Mouse (Mus musculus) forebrain, embryonic 12.5 days (tissue): Measurements from ENCODE around the gene Adnp. TPM values are rescaled to one million over a fixed set of nuclear protein-coding genes. Genes with fewer than 3 reads are reported as not detected.
A peak's percentile ranks its signal among the peaks of the same experiment; 100 is the strongest.

Source experiments
- ATAC-seq: fragments of 200-750 bp; cut with Nextera tagmentation; 2 replicates; pipeline ENCODE4 v1.8.0; 2017; ENCODE audit warnings: moderate TSS enrichment; ENCODE audit not compliant: low FRiP score
- H3K27ac ChIP-seq: fragments of 300-500 bp; sonication (generic); 2 replicates; pipeline ENCODE4 v1.5.1; 2016; ENCODE audit warnings: mild to moderate bottlenecking
- H3K27me3 ChIP-seq: fragments of 300-500 bp; sonication (generic); 2 replicates; pipeline ENCODE4 v1.6.1; 2016; ENCODE audit warnings: mild to moderate bottlenecking
- H3K36me3 ChIP-seq: fragments of 300-500 bp; sonication (generic); replicated peaks from 2 replicates; pipeline ENCODE4 v1.6.1; 2016; ENCODE audit warnings: mild to moderate bottlenecking
- H3K4me1 ChIP-seq: fragments of 300-500 bp; sonication (generic); 2 replicates; pipeline ENCODE4 v1.6.1; 2016
- H3K4me2 ChIP-seq: fragments of 300-500 bp; sonication (generic); 2 replicates; pipeline ENCODE4 v1.6.1; 2016; ENCODE audit warnings: mild to moderate bottlenecking, moderate library complexity
- H3K4me3 ChIP-seq: fragments of 300-500 bp; sonication (generic); replicated peaks from 2 replicates; pipeline ENCODE4 v1.5.1; 2016; ENCODE audit warnings: mild to moderate bottlenecking
- H3K9ac ChIP-seq: fragments of 300-500 bp; sonication (generic); 2 replicates; pipeline ENCODE4 v1.6.1; 2016; ENCODE audit warnings: mild to moderate bottlenecking
- H3K9me3 ChIP-seq: fragments of 300-500 bp; sonication (generic); 2 replicates; pipeline ENCODE4 v1.6.1; 2016
- WGBS: fragments of 180-500 bp; shearing (Covaris S2); methylation state at CpG from one replicate; pipeline ENCODE4 v1.1.7; 2016; 5-methylcytosine and 5-hydroxymethylcytosine counted together
- polyA plus RNA-seq: library from polyadenylated mRNA; unstranded; fragments of >200 nt; fragmentation: Nextera tagmentation; extraction: Ambion mirVana; gene quantifications from 2 replicates; pipeline ENCODE4 v1.2.1, GENCODE M21; 2016

Adnp gene
- polyA plus RNA-seq, 1 experiment from 2014 or later: 10.8 TPM

DNA sequence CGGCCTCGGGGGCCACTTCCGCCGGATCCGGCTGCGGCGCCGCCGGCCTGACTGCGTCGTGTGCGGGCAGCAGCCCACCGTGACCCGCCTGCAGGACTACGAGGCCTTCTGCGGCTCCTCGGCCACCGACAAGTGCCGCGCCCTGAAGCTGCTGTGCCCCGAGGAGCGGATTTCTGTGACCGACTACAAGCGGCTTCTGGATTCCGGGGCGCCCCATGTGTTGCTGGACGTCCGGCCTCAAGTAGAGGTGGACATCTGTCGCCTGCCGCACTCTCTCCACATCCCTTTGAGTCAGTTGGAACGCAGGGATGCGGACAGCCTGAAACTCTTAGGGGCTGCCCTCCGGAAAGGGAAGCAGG, 24.5 kb upstream of the Adnp start:
- no peaks in the 10 kb centered on the region for H3K27me3 ChIP-seq
- peaks cover 36% of the 10 kb centered on the region for H3K4me1 ChIP-seq
- 69% methylated on average over 26 of the region's 33 CpGs for WGBS
- H3K27ac ChIP-seq: no peak overlapping the region
- peak overlapping the region; percentile 95 for H3K9ac ChIP-seq
- H3K4me3 ChIP-seq: peak overlapping the region; percentile 100
- H3K36me3 ChIP-seq: peaks cover 21% of the 10 kb centered on the region
- H3K9me3 ChIP-seq: no peaks in the 10 kb centered on the region
- ATAC-seq: no peak
- H3K4me2 ChIP-seq: peak overlapping the region; percentile 98

DNA sequence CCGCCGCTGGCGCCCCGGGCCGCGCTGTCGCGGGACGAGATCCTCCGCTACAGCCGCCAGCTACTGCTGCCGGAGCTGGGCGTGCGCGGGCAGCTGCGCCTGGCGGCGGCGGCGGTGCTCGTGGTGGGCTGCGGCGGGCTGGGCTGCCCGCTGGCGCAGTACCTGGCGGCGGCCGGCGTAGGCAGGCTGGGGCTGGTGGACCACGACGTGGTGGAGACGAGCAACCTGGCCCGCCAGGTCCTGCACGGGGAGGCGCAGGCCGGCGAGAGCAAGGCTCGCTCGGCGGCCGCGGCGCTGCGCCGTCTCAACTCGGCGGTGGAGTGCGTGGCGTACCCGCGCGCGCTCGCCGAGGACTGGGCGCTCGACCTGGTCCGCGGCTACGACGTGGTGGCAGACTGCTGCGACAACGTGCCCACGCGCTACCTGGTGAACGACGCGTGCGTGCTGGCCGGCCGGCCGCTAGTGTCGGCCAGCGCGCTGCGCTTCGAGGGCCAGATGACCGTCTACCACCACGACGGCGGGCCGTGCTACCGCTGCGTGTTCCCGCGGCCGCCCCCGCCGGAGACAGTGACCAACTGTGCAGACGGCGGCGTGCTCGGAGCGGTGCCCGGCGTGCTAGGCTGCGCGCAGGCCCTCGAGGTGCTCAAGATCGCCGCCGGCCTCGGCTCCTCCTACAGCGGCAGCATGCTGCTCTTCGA, 24.0 kb upstream of the Adnp start:
- Histone ChIP-seq H3K9ac (peak overlapping the region; percentile 95), H3K27ac (peak overlapping the region; percentile 85), H3K4me1 (peaks cover 36% of the 10 kb centered on the region), H3K4me3 (peak overlapping the region; percentile 100), H3K27me3 (no peaks in the 10 kb centered on the region), H3K9me3 (no peaks in the 10 kb centered on the region), H3K4me2 (peak overlapping the region; percentile 98), H3K36me3 (peaks cover 26% of the 10 kb centered on the region)
- peak; percentile 62 for ATAC-seq
- WGBS: 2% methylated on average over 82 of the region's 105 CpGs

DNA sequence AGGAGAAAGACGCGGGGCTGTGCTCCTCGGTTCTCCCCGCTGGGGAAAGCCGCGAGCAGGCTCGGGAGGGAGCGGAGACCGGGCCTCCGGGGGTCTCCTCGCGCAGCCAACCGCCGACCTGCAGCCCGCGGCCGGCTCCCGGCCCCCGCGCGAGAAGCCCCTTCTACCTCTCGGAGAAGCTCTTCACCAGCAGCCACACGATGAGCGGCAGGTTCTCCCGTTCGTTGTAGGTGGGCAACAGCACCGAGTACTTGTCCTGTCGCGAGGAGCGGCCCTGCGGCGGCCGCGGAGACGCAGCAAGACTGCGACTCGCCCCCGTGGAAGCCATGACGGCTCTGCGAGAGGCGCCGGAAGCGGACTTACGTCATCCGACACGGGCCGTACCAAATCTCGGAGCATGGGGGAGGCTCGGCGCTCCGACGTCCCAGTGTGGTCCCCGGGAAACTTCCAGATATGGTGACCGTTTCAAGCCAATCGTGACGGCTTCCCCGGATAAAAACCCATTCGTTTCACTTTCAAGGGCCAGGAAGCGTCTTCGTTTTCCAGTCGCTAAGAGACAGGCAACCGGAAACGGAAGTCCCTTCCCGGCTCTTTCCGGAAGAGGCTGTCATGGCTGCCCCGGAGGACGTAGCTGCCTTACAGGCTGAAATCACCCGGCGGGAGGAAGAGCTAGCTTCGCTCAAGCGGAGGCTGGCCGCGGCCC, 23.3 kb upstream of the Adnp start, which contains the start of the genes Gm20716, Dpm1 and Mocs3:
Gene Gm20716 (minus strand): TSS at position 339 of the 703 bp plus-strand sequence.
Gene Dpm1 (minus strand): TSS at position 566 of the 703 bp plus-strand sequence.
Gene Mocs3 (plus strand): TSS at position 597 of the 703 bp plus-strand sequence.
- Histone ChIP-seq H3K27me3 (no peaks in the 10 kb centered on the region), H3K9me3 (no peaks in the 10 kb centered on the region), H3K9ac (peak within 1 kb of the TSS; percentile 95), H3K4me1 (peaks cover 36% of the 10 kb centered on the region), H3K27ac (peak within 1 kb of the TSS; percentile 85), H3K4me2 (peak within 1 kb of the TSS; percentile 98), H3K4me3 (peak within 1 kb of the TSS; percentile 100), H3K36me3 (peaks cover 33% of the 10 kb centered on the region)
- under 1% methylated on average over 69 of the region's 73 CpGs for WGBS
- ATAC-seq: peak; percentile 88

DNA sequence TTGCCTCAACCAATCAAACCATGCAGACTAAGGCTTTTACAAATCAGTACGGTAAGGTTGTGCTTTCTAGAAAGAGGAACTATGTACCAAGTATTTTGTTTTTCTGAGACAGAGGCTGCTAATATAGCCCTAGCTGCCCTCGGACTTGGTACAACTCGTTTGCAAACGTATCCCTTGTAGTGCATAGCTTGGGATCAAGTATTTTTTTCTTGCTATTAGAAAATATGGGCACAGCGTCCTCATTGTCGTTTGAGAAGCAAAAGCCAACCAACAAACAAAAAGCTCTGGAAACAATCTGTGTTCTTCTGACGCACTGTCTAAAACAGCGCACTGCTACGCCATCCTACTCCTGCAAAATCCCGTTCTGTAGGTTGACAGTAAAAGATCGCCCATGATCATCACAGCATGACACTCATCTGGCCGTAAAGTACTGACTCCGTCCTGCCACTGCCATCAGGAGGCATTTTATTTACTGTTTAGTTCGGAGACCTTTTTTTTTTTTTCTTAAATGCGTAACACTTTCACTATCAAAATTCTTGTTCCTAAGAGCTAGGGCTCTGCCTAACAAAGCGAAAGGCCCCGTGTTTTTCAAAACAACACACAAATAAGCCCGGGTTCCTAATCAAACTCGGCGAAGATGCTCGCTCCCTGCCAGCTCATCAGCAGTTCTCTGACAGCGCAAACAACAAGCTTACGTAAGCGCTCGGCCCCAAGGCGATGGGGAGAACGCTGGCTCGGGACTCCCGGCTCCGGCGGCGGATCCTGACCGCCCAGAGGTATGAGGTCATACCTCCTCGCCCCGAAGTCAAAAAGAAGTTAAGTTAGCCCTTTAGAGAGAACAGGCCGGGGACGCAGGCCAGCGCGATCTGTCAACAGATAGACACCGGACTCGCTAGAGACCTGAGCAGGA, 22.5 kb upstream of the Adnp start:
- ATAC-seq: peak; percentile 25
- H3K4me2 ChIP-seq: peak overlapping the region; percentile 98
- no peak overlapping the region for H3K27ac ChIP-seq
- H3K4me1 ChIP-seq: peaks cover 36% of the 10 kb centered on the region
- H3K9ac ChIP-seq: peak overlapping the region; percentile 95
- H3K9me3 ChIP-seq: no peaks in the 10 kb centered on the region
- peak overlapping the region; percentile 100 for H3K4me3 ChIP-seq
- WGBS: 22% methylated on average over 41 of the region's 41 CpGs
- no peaks in the 10 kb centered on the region for H3K27me3 ChIP-seq
- peaks cover 37% of the 10 kb centered on the region for H3K36me3 ChIP-seq

DNA sequence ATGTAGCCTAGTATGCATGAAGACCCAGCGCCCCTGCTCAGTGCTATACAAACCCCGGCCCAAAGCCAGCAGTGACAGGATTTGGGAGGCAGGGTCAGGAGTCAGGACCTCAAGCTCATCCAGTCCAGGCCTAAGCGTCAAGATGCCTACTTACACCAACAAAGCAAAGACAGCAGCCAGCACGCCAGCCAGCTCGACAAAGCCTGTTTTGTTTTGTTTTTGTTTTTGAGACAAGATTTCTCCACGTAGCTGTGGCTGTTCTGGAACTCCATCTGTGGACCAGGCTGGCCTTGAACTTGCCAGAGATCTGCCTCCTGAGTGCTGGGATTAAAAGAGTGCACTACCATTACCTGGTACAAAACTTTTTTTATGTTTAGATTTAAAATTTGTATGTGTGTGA, 16.4 kb upstream of the Adnp start:
- H3K36me3 ChIP-seq: peaks cover 77% of the 10 kb centered on the region
- WGBS: 92% methylated on average over 6 of the region's 6 CpGs
- no peak overlapping the region for H3K4me3 ChIP-seq
- H3K27ac ChIP-seq: no peak overlapping the region
- H3K9ac ChIP-seq: no peak overlapping the region
- H3K4me2 ChIP-seq: no peak overlapping the region
- H3K9me3 ChIP-seq: no peaks in the 10 kb centered on the region
- no peak for ATAC-seq
- peaks cover 8% of the 10 kb centered on the region for H3K4me1 ChIP-seq
- H3K27me3 ChIP-seq: no peaks in the 10 kb centered on the region

DNA sequence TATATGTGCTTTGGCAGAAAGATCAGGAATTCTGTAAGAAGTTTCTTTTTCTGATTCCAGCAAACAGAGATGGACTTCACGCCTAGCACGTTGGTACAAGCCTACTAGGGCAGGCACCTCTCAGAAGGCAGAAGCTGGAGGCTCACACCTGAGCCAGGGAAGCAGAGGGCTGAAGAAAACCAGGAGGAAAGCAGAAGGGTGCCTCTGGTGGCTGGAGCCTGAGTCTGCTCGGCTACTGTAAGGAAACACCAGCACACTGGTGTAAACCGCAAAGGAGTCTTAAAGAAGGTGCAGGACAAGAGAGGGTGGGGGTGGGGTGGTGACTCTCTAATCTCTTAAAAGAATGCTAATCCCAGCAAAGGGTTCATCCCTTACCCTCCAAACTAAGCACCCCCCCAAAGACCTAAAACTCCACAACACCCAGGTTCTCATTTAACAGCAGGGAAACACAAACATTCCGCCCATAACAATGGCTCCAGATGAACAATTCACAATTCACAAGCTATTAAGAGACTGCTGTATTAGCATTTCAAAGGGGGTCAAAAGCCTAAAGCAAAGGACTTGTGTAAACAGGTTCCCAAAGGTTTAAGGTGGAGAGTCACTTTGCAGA, 7.0 kb upstream of the Adnp start:
- Histone ChIP-seq H3K4me1 (no peaks in the 10 kb centered on the region), H3K9me3 (no peaks in the 10 kb centered on the region), H3K27ac (no peak overlapping the region), H3K4me2 (no peak overlapping the region), H3K4me3 (no peak overlapping the region), H3K36me3 (peaks cover 86% of the 10 kb centered on the region), H3K9ac (no peak overlapping the region), H3K27me3 (no peaks in the 10 kb centered on the region)
- WGBS: 40% methylated on average over 5 of the region's 5 CpGs
- ATAC-seq: no peak

DNA sequence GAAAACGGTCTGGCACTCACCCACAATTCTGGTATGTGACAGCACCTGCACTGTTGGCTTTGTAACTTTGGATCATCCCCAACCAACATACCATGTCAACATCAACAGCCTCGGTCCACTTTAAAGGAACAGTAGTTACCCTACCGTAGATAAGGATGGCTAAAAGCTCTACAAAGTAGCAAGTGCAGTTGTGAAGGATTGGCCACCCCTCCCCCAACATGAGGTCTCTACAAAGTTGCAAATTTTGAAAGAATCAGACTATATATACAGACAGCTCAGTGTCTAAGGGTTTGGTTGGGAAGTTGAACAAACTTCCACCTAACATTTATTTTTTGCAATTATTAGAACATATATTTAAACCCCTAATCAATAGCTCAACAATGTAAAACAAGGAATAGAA, 971 bp upstream of the Adnp start:
- 97% methylated on average over 3 of the region's 3 CpGs for WGBS
- H3K4me2 ChIP-seq: no peak overlapping the region
- no peaks in the 10 kb centered on the region for H3K27me3 ChIP-seq
- peaks cover 60% of the 10 kb centered on the region for H3K36me3 ChIP-seq
- 0 out of 2 replicates have a peak, but pooled peaks have one; percentile 0 for ATAC-seq
- no peak overlapping the region for H3K4me3 ChIP-seq
- H3K9me3 ChIP-seq: no peaks in the 10 kb centered on the region
- H3K27ac ChIP-seq: peak overlapping the region; percentile 99
- no peak overlapping the region for H3K9ac ChIP-seq
- peaks cover 18% of the 10 kb centered on the region for H3K4me1 ChIP-seq

DNA sequence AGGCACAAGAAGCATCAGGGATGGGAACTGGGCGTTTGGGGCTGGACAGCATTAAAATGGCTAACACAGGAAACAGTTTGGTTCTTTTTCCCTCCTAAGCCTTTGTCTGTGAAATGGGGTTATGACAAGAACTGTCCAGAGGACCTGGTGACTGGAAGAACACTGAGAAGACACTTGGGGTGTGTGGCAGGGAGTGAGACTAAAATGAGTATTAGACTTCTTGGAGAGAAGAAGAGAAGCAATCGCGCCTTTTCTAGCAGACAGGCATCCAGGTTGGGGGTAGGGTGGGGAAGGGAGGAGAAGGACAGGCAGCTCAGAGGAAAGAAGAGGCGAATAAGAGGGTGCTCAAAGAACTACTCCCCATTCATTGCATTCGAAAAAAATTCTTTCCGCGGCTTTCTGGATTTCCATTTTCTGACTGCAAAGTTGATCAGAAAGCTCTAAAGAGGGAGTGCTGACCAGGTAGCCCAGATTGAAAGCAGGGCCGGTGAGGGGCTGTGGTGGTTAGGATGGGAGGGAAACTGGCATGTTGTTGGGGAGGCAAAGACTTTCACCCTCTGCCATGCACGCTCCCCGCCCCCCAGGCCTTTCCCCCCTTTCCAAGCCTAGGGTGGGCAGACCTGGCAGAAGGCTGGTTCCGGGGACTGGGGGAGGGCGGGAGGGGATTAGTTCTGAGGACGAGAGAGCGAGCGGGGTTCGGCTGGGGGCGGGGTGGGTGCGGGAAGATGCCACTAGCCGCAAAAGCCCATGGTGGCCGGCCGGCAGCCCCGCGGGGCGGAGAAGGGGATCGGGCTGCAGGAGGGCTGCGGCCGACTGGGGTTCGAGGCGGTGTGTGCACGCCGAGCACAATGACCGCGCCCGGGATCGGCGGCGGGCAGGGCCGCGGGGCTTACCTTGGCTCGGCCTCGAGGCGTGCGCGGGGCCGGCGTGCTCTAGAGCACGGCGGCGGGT, 956 bp downstream of the Adnp start:
- under 1% methylated on average over 29 of the region's 49 CpGs for WGBS
- H3K4me2 ChIP-seq: peak overlapping the region; percentile 75
- peak; percentile 28 for ATAC-seq
- peak overlapping the region; percentile 100 for H3K9ac ChIP-seq
- H3K4me3 ChIP-seq: peak overlapping the region; percentile 99
- H3K27me3 ChIP-seq: no peaks in the 10 kb centered on the region
- H3K36me3 ChIP-seq: peaks cover 46% of the 10 kb centered on the region
- H3K9me3 ChIP-seq: no peaks in the 10 kb centered on the region
- H3K27ac ChIP-seq: peak overlapping the region; percentile 99
- H3K4me1 ChIP-seq: peaks cover 23% of the 10 kb centered on the region

DNA sequence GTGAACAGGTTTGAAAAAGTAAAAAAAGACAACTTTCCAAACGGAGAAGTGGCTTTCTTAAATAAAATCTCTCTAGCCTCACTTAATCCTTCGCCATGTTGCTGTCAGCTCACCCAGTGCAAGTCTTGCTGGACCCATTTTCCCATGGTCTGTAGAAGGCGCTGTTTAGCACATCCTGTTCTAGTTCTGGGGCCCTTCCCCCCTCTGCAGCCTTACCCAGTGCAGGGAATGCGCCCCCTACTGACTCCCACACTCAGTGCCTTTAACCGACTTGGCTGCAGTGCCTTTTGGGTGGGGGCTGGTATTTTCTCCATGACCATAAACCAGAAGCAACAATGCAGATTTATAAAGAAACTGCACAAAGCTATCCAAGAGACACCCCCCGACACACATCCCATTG, 1.6 kb downstream of the Adnp start:
- Histone ChIP-seq H3K27me3 (no peaks in the 10 kb centered on the region), H3K36me3 (peaks cover 40% of the 10 kb centered on the region), H3K9ac (peak overlapping the region; percentile 100), H3K4me3 (peak overlapping the region; percentile 99), H3K9me3 (no peaks in the 10 kb centered on the region), H3K4me1 (peaks cover 30% of the 10 kb centered on the region), H3K27ac (peak overlapping the region; percentile 99), H3K4me2 (peak overlapping the region; percentile 75)
- ATAC-seq: peak; percentile 31; the same call in 1 of the 2 replicates
- WGBS: 5% methylated on average over 6 of the region's 6 CpGs

DNA sequence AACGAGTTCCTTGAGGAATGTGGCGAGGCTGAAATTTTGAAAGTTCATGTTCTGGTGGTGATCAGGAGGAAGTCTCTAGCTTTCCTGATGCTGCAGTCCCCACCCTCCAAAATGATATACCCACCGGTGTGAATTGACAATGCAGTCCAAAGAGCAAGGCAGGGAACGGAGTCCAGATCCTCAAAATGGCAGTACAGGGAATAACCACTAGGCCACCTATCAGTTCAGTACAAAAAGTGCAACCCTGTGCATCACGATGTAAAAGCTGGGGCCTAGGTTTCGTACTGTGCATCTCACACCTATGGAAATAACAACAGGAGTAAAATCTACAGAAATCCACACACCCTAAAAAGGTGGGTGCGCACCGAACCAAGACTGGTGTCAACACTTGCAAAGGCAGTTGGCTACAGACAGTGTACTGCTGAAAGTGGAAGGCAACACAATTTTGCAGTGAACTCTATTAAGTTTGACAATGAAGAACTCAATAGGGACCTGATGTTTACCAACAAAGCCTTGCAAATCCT, 2.4 kb downstream of the Adnp start:
- WGBS: 92% methylated on average over 8 of the region's 8 CpGs
- Histone ChIP-seq H3K27me3 (no peaks in the 10 kb centered on the region), H3K27ac (no peak overlapping the region), H3K4me2 (peak overlapping the region; percentile 75), H3K9me3 (no peaks in the 10 kb centered on the region), H3K9ac (peak overlapping the region; percentile 100; the same call in 1 of the 2 replicates), H3K4me3 (peak overlapping the region; percentile 99), H3K36me3 (peaks cover 37% of the 10 kb centered on the region), H3K4me1 (peaks cover 36% of the 10 kb centered on the region)
- no peak for ATAC-seq
